Mouse (Mus musculus) limb, embryonic 15.5 days (tissue): ENCODE measurements around the gene Nup153. TPM values are rescaled to one million over a fixed set of nuclear protein-coding genes. Genes with fewer than 3 reads are reported as not detected.

Source experiments
- ATAC-seq: fragments of 200-750 bp; cut with Nextera tagmentation; 2 replicates; pipeline ENCODE4 v1.8.0; 2017; ENCODE audit warnings: low read depth, moderate TSS enrichment; ENCODE audit not compliant: insufficient number of reproducible peaks, low FRiP score, low TSS enrichment
- H3K27ac ChIP-seq: fragments of 300-500 bp; sonication (generic); 2 replicates; pipeline ENCODE4 v1.5.1; 2015; ENCODE audit warnings: moderate library complexity, mild to moderate bottlenecking, inconsistent platforms
- H3K27me3 ChIP-seq: fragments of 300-500 bp; sonication (generic); 2 replicates; pipeline ENCODE4 v1.6.1; 2015; ENCODE audit warnings: inconsistent platforms
- H3K36me3 ChIP-seq: fragments of 300-500 bp; sonication (generic); 2 replicates; pipeline ENCODE4 v1.6.1; 2015; ENCODE audit warnings: inconsistent platforms
- H3K4me1 ChIP-seq: fragments of 300-500 bp; sonication (generic); 2 replicates; pipeline ENCODE4 v1.6.1; 2015; ENCODE audit warnings: inconsistent platforms
- H3K4me2 ChIP-seq: fragments of 300-500 bp; sonication (generic); 2 replicates; pipeline ENCODE4 v1.6.1; 2015; ENCODE audit warnings: mild to moderate bottlenecking, inconsistent platforms
- H3K4me3 ChIP-seq: fragments of 300-500 bp; sonication (generic); 2 replicates; pipeline ENCODE4 v1.5.1; 2015; ENCODE audit warnings: mild to moderate bottlenecking, inconsistent platforms
- H3K9ac ChIP-seq: fragments of 300-500 bp; sonication (generic); 2 replicates; pipeline ENCODE4 v1.6.1; 2015; ENCODE audit warnings: inconsistent platforms
- H3K9me3 ChIP-seq: fragments of 300-500 bp; sonication (generic); 2 replicates; pipeline ENCODE4 v1.6.1; 2016; ENCODE audit warnings: inconsistent platforms
- WGBS: fragments of 180-500 bp; shearing (Covaris S2); methylation state at CpG from one replicate; pipeline ENCODE4 v1.1.7; 2015; 5-methylcytosine and 5-hydroxymethylcytosine counted together
- polyA plus RNA-seq: library from polyadenylated mRNA; unstranded; fragments of >200 nt; fragmentation: Nextera tagmentation; extraction: Ambion mirVana; gene quantifications from 2 replicates; pipeline ENCODE4 v1.2.1, GENCODE M21; 2015

Nup153 gene
- polyA plus RNA-seq, 1 experiment from 2014 or later, result 19.4 TPM

- H3K4me2 ChIP-seq, result no peak overlapping the region
- no peak overlapping the region for H3K27ac ChIP-seq
- no peaks in the 10 kb centered on the region for H3K27me3 ChIP-seq
- H3K4me1 ChIP-seq, result no peaks in the 10 kb centered on the region
- ATAC-seq, result no peak
- H3K9me3 ChIP-seq, result no peaks in the 10 kb centered on the region
- peaks cover 38% of the 10 kb centered on the region for H3K36me3 ChIP-seq
- WGBS, result 83% methylated on average over 13 of the region's 13 CpGs
- H3K4me3 ChIP-seq, result no peak overlapping the region
- H3K9ac ChIP-seq, result no peak overlapping the region
These were observed 25.0 kb upstream of the Nup153 start for GRCm38 (mm10) chr13:46752566-46753229.

- no peak overlapping the region for H3K27ac ChIP-seq
- no peak for ATAC-seq
- no peak overlapping the region for H3K9ac ChIP-seq
- H3K36me3 ChIP-seq, result peaks cover 35% of the 10 kb centered on the region
- no peaks in the 10 kb centered on the region for H3K27me3 ChIP-seq
- WGBS, result 76% methylated on average over 5 of the region's 5 CpGs
- no peaks in the 10 kb centered on the region for H3K9me3 ChIP-seq
- H3K4me2 ChIP-seq, result no peak overlapping the region
- no peak overlapping the region for H3K4me3 ChIP-seq
- H3K4me1 ChIP-seq, result no peaks in the 10 kb centered on the region
These were observed 20.6 kb upstream of the Nup153 start for GRCm38 (mm10) chr13:46748138-46748873.

GRCm38 (mm10) chr13:46743821-46744220, 16.1 kb upstream of the Nup153 start:
- no peaks in the 10 kb centered on the region for H3K27me3 ChIP-seq
- no peak overlapping the region for H3K4me3 ChIP-seq
- no peak overlapping the region for H3K4me2 ChIP-seq
- peaks cover 6% of the 10 kb centered on the region; the same call in 1 of the 2 replicates for H3K36me3 ChIP-seq
- H3K9me3 ChIP-seq, result no peaks in the 10 kb centered on the region
- no peaks in the 10 kb centered on the region for H3K4me1 ChIP-seq
- 77% methylated on average over 8 of the region's 8 CpGs for WGBS
- ATAC-seq, result no peak
- H3K9ac ChIP-seq, result no peak overlapping the region
- no peak overlapping the region for H3K27ac ChIP-seq

- H3K4me3 ChIP-seq, result no peak overlapping the region
- H3K4me2 ChIP-seq, result no peak overlapping the region
- no peak for ATAC-seq
- no peaks in the 10 kb centered on the region for H3K36me3 ChIP-seq
- 60% methylated on average over 2 of the region's 2 CpGs for WGBS
- H3K9ac ChIP-seq, result no peak overlapping the region
- H3K27ac ChIP-seq, result no peak overlapping the region
- no peaks in the 10 kb centered on the region for H3K4me1 ChIP-seq
- no peaks in the 10 kb centered on the region for H3K9me3 ChIP-seq
- H3K27me3 ChIP-seq, result no peaks in the 10 kb centered on the region
These were observed 14.6 kb upstream of the Nup153 start for GRCm38 (mm10) chr13:46742367-46742766.

- Histone ChIP-seq H3K9ac (no peak overlapping the region), H3K4me2 (no peak overlapping the region), H3K36me3 (no peaks in the 10 kb centered on the region), H3K9me3 (no peaks in the 10 kb centered on the region), H3K27me3 (no peaks in the 10 kb centered on the region), H3K4me3 (no peak overlapping the region), H3K4me1 (peaks cover 14% of the 10 kb centered on the region), H3K27ac (no peak overlapping the region)
- WGBS, result 80% methylated on average over 7 of the region's 7 CpGs
- ATAC-seq, result no peak
These were observed 11.7 kb upstream of the Nup153 start for GRCm38 (mm10) chr13:46739426-46739825.

- peaks cover 14% of the 10 kb centered on the region for H3K4me1 ChIP-seq
- H3K4me2 ChIP-seq, result no peak overlapping the region
- H3K9me3 ChIP-seq, result no peaks in the 10 kb centered on the region
- ATAC-seq, result no peak
- H3K9ac ChIP-seq, result no peak overlapping the region
- no peaks in the 10 kb centered on the region for H3K36me3 ChIP-seq
- 75% methylated on average over 4 of the region's 4 CpGs for WGBS
- H3K27me3 ChIP-seq, result no peaks in the 10 kb centered on the region
- no peak overlapping the region for H3K4me3 ChIP-seq
- no peak overlapping the region for H3K27ac ChIP-seq
These were observed 9.7 kb upstream of the Nup153 start for GRCm38 (mm10) chr13:46737482-46737881.

- peaks cover 14% of the 10 kb centered on the region for H3K4me1 ChIP-seq
- H3K27me3 ChIP-seq, result no peaks in the 10 kb centered on the region
- peak overlapping the region; percentile 89 for H3K4me2 ChIP-seq
- H3K9me3 ChIP-seq, result no peaks in the 10 kb centered on the region
- H3K9ac ChIP-seq, result peak overlapping the region; percentile 37; the same call in 1 of the 2 replicates
- ATAC-seq, result no peak
- H3K4me3 ChIP-seq, result peak overlapping the region; percentile 50
- WGBS, result 1% methylated on average over 12 of the region's 12 CpGs
- no peaks in the 10 kb centered on the region for H3K36me3 ChIP-seq
- 0 out of 2 replicates have a peak overlapping the region, but pooled peaks have one; percentile 11 for H3K27ac ChIP-seq
These were observed 8.7 kb upstream of the Nup153 start for GRCm38 (mm10) chr13:46736479-46736865.

GRCm38 (mm10) chr13:46735808-46736478, 8.2 kb upstream of the Nup153 start:
- no peaks in the 10 kb centered on the region for H3K9me3 ChIP-seq
- peak overlapping the region; percentile 89 for H3K4me2 ChIP-seq
- no peaks in the 10 kb centered on the region for H3K36me3 ChIP-seq
- no peak overlapping the region; the same call in 1 of the 2 replicates for H3K27ac ChIP-seq
- peak overlapping the region; percentile 37 for H3K9ac ChIP-seq
- peaks cover 14% of the 10 kb centered on the region for H3K4me1 ChIP-seq
- WGBS, result 1% methylated on average over 20 of the region's 20 CpGs
- H3K27me3 ChIP-seq, result no peaks in the 10 kb centered on the region
- 0 out of 2 replicates have a peak, but pooled peaks have one; percentile 35 for ATAC-seq
- peak overlapping the region; percentile 50 for H3K4me3 ChIP-seq

- no peak overlapping the region; the same call in 1 of the 2 replicates for H3K27ac ChIP-seq
These were observed 7.6 kb upstream of the Nup153 start for GRCm38 (mm10) chr13:46735219-46735807.

GRCm38 (mm10) chr13:46729998-46730397, 2.3 kb upstream of the Nup153 start:
- Histone ChIP-seq H3K4me1 (peaks cover 4% of the 10 kb centered on the region), H3K27me3 (no peaks in the 10 kb centered on the region), H3K4me2 (no peak overlapping the region), H3K27ac (no peak overlapping the region), H3K36me3 (no peaks in the 10 kb centered on the region), H3K4me3 (no peak overlapping the region), H3K9me3 (no peaks in the 10 kb centered on the region), H3K9ac (no peak overlapping the region)
- 55% methylated on average over 2 of the region's 2 CpGs for WGBS
- no peak for ATAC-seq

More at GRCm38 (mm10) chr13:46735219-46735807, 7.6 kb upstream of the Nup153 start:
- Histone ChIP-seq H3K4me3 (peak overlapping the region; percentile 50), H3K9me3 (no peaks in the 10 kb centered on the region), H3K27me3 (no peaks in the 10 kb centered on the region), H3K4me1 (peaks cover 14% of the 10 kb centered on the region), H3K9ac (peak overlapping the region; percentile 37; the same call in 1 of the 2 replicates), H3K4me2 (peak overlapping the region; percentile 89), H3K36me3 (no peaks in the 10 kb centered on the region)
- no peak for ATAC-seq
- WGBS, result 33% methylated on average over 11 of the region's 11 CpGs

- Histone ChIP-seq H3K4me1 (peaks cover 11% of the 10 kb centered on the region), H3K27me3 (no peaks in the 10 kb centered on the region), H3K27ac (peak overlapping the region; percentile 97), H3K9me3 (no peaks in the 10 kb centered on the region), H3K4me2 (peak overlapping the region; percentile 70), H3K4me3 (peak overlapping the region; percentile 100), H3K36me3 (no peaks in the 10 kb centered on the region), H3K9ac (0 out of 2 replicates have a peak overlapping the region, but pooled peaks have one; percentile 20)
- 22% methylated on average over 5 of the region's 5 CpGs for WGBS
- no peak for ATAC-seq
These were observed 671 bp upstream of the Nup153 start for GRCm38 (mm10) chr13:46728411-46728810.
